Mouse (Mus musculus) MEL (cell line): ENCODE results near the gene Cabp7.

Experiments used
- CTCF ChIP-seq, 3 experiments: IDR thresholded peaks in 2 of 3; conservative IDR thresholded peaks in 1 of 3; 2 replicates each; pipeline ENCODE4 v1.5.1; 2011 to 2012; ENCODE audit warnings: low read length in 3 of 3, low read depth in 2 of 3, mild to moderate bottlenecking in 2 of 3, improper control_type of control experiment in 1 of 3, inconsistent platforms in 1 of 3, mixed read lengths in 1 of 3, moderate library complexity in 1 of 3; ENCODE audit not compliant: control insufficient read depth in 1 of 3, insufficient read depth in 1 of 3, poor library complexity in 1 of 3, severe bottlenecking in 1 of 3
- MAX ChIP-seq: IDR thresholded peaks from 2 replicates; pipeline ENCODE4 v1.6.1; 2011; ENCODE audit warnings: low read length, improper control_type of control experiment
- MAZ ChIP-seq: IDR thresholded peaks from 2 replicates; pipeline ENCODE4 v1.6.1; 2012; ENCODE audit warnings: low read depth, mild to moderate bottlenecking, inconsistent platforms, low read length, improper control_type of control experiment
- MXI1 ChIP-seq: IDR thresholded peaks from 2 replicates; pipeline ENCODE4 v1.6.1; 2011; ENCODE audit warnings: mild to moderate bottlenecking, low read depth, low read length, improper control_type of control experiment
- POLR2A ChIP-seq, 2 experiments: IDR thresholded peaks; 2 replicates each; pipeline ENCODE4 v1.6.1; 2011 to 2012; ENCODE audit warnings: low read length in 2 of 2, mild to moderate bottlenecking in 2 of 2, control low read depth in 1 of 2, improper control_type of control experiment in 1 of 2, low read depth in 1 of 2, moderate library complexity in 1 of 2; ENCODE audit not compliant: control insufficient read depth in 1 of 2, insufficient read depth in 1 of 2, poor library complexity in 1 of 2
- RAD21 ChIP-seq: IDR thresholded peaks from 2 replicates; pipeline ENCODE4 v1.6.1; 2011; ENCODE audit warnings: mild to moderate bottlenecking, low read depth, low read length, improper control_type of control experiment
- USF2 ChIP-seq, 2 experiments: IDR thresholded peaks; 2 replicates each; pipeline ENCODE4 v1.6.1; 2011 to 2012; ENCODE audit warnings: improper control_type of control experiment in 2 of 2, low read length in 2 of 2, borderline replicate concordance in 1 of 2, inconsistent platforms in 1 of 2, low read depth in 1 of 2, mild to moderate bottlenecking in 1 of 2; ENCODE audit not compliant: insufficient read depth in 1 of 2
- ZNF384 ChIP-seq: IDR thresholded peaks from 2 replicates; pipeline ENCODE4 v1.6.1; 2012; ENCODE audit warnings: low read depth, mild to moderate bottlenecking, inconsistent platforms, low read length, improper control_type of control experiment

DNA sequence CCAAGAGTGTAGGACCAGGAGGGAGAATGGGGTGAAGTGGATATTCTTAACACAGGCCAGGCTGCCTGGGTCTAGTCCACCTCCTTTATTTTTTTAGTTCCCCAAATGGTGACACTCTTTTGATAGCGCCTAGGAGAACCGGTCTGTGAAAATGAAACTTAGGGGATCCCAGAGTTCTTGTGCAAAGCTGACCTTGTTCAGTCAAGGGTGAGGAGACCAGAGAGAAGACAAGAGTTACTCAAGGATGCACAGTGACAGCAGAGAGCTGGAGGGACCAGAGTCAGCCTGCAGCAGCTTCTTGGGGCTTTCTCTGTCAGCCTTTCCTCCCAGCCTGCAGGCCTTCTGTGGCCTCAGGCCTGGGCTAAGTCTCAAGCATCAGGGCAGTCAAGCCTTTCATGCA is 15.9 kb upstream of the Cabp7 start:
- no peak for TF ChIP-seq ZNF384
- no peak for TF ChIP-seq POLR2A (IDR thresholded peaks at IDR 0.05; ENCODE audit: control insufficient read depth in 1 of 2, insufficient read depth in 1 of 2, low read depth in 1 of 2, low read length in 2 of 2, poor library complexity in 1 of 2)
- no peak for TF ChIP-seq MAZ
- TF ChIP-seq CTCF (IDR thresholded peaks at IDR 0.05 in 2 of 3, conservative IDR thresholded peaks at IDR 0.05 in 1 of 3; ENCODE audit: control insufficient read depth in 1 of 3, insufficient read depth in 1 of 3, low read depth in 2 of 3, low read length in 3 of 3, poor library complexity in 1 of 3, severe bottlenecking in 1 of 3), result no peak
- TF ChIP-seq USF2 (IDR thresholded peaks at IDR 0.05; ENCODE audit: borderline replicate concordance in 1 of 2, insufficient read depth in 1 of 2, low read depth in 1 of 2, low read length in 2 of 2), result no peak
- no peak for TF ChIP-seq RAD21
- TF ChIP-seq MAX, result no peak
- TF ChIP-seq MXI1, result no peak
